Mouse (Mus musculus): ENCODE results near the gene C1ra. TPM values are rescaled to one million over a fixed set of nuclear protein-coding genes. Genes with fewer than 3 reads are reported as not detected.
"Not testable (repeated sequence)": the region's sequence is repeated elsewhere in the genome, so short reads cannot be mapped to it uniquely, and the experiment has no call there.

Gene C1ra
- polyA plus RNA-seq, 1 experiment from 2014 or later: 0.14 TPM

GRCm38 (mm10) chr6:124491427-124491826, 20.8 kb upstream of the C1ra start:
- H3K27me3 ChIP-seq: no peaks in the 10 kb centered on the region
- ATAC-seq (ENCODE audit: low read depth): no peak
- H3K4me2 ChIP-seq: no peak overlapping the region
- H3K27ac ChIP-seq (replicated peaks): no peak overlapping the region
- no peak overlapping the region for H3K4me3 ChIP-seq
- no peaks in the 10 kb centered on the region for H3K4me1 ChIP-seq (replicated peaks)
- H3K9me3 ChIP-seq: no peaks in the 10 kb centered on the region
- no peak overlapping the region for H3K9ac ChIP-seq
- 79% methylated on average over 6 of the region's 6 CpGs for WGBS
- H3K36me3 ChIP-seq: no peaks in the 10 kb centered on the region

GRCm38 (mm10) chr6:124492842-124493561, 19.2 kb upstream of the C1ra start, which contains the start of gene C1rl:
C1rl (plus strand) TSS chr6:124493113.
- H3K4me3 ChIP-seq: no peak within 1 kb of the TSS
- H3K27me3 ChIP-seq: no peaks in the 10 kb centered on the region
- ATAC-seq (ENCODE audit: low read depth): peak; percentile 72
- WGBS: 60% methylated on average over 4 of the region's 4 CpGs
- no peaks in the 10 kb centered on the region for H3K9me3 ChIP-seq
- H3K4me1 ChIP-seq (replicated peaks): no peaks in the 10 kb centered on the region
- H3K4me2 ChIP-seq: no peak within 1 kb of the TSS
- no peaks in the 10 kb centered on the region for H3K36me3 ChIP-seq
- H3K27ac ChIP-seq (replicated peaks): no peak within 1 kb of the TSS
- no peak within 1 kb of the TSS for H3K9ac ChIP-seq

GRCm38 (mm10) chr6:124493886-124494285, 18.3 kb upstream of the C1ra start:
- ATAC-seq (ENCODE audit: low read depth): no peak
- Histone ChIP-seq H3K36me3 (no peaks in the 10 kb centered on the region), H3K9ac (no peak overlapping the region), H3K9me3 (no peaks in the 10 kb centered on the region), H3K4me3 (no peak overlapping the region), H3K27me3 (no peaks in the 10 kb centered on the region), H3K4me1 (replicated peaks) (no peaks in the 10 kb centered on the region), H3K27ac (replicated peaks) (no peak overlapping the region), H3K4me2 (no peak overlapping the region)
- WGBS: 82% methylated on average over 5 of the region's 5 CpGs

GRCm38 (mm10) chr6:124496054-124496453, 16.2 kb upstream of the C1ra start:
- no peaks in the 10 kb centered on the region for H3K36me3 ChIP-seq
- H3K27ac ChIP-seq (replicated peaks): no peak overlapping the region
- 95% methylated on average over 5 of the region's 5 CpGs for WGBS
- no peaks in the 10 kb centered on the region for H3K9me3 ChIP-seq
- no peak overlapping the region for H3K4me3 ChIP-seq
- no peaks in the 10 kb centered on the region for H3K27me3 ChIP-seq
- H3K4me2 ChIP-seq: no peak overlapping the region
- ATAC-seq (ENCODE audit: low read depth): no peak
- no peaks in the 10 kb centered on the region for H3K4me1 ChIP-seq (replicated peaks)
- H3K9ac ChIP-seq: no peak overlapping the region

- H3K4me1 ChIP-seq (replicated peaks): no peaks in the 10 kb centered on the region
- no peak for ATAC-seq (ENCODE audit: low read depth)
- H3K4me2 ChIP-seq: no peak overlapping the region
- H3K27me3 ChIP-seq: no peaks in the 10 kb centered on the region
- H3K36me3 ChIP-seq: no peaks in the 10 kb centered on the region
- H3K27ac ChIP-seq (replicated peaks): no peak overlapping the region
- H3K9ac ChIP-seq: no peak overlapping the region
- no peak overlapping the region for H3K4me3 ChIP-seq
- 45% methylated on average over 10 of the region's 10 CpGs for WGBS
- H3K9me3 ChIP-seq: no peaks in the 10 kb centered on the region
Observed at GRCm38 (mm10) chr6:124499914-124500566, 12.2 kb upstream of the C1ra start.

GRCm38 (mm10) chr6:124501473-124501872, 10.7 kb upstream of the C1ra start:
- H3K9ac ChIP-seq: no peak overlapping the region
- 85% methylated on average over 4 of the region's 4 CpGs for WGBS
- no peak overlapping the region for H3K4me2 ChIP-seq
- H3K27me3 ChIP-seq: no peaks in the 10 kb centered on the region
- no peak for ATAC-seq (ENCODE audit: low read depth)
- H3K36me3 ChIP-seq: no peaks in the 10 kb centered on the region
- H3K4me1 ChIP-seq (replicated peaks): no peaks in the 10 kb centered on the region
- H3K27ac ChIP-seq (replicated peaks): no peak overlapping the region
- no peaks in the 10 kb centered on the region for H3K9me3 ChIP-seq
- H3K4me3 ChIP-seq: no peak overlapping the region

GRCm38 (mm10) chr6:124502021-124502420, 10.2 kb upstream of the C1ra start:
- ATAC-seq (ENCODE audit: low read depth): no peak
- H3K4me3 ChIP-seq: no peak overlapping the region
- 88% methylated on average over 5 of the region's 5 CpGs for WGBS
- H3K4me2 ChIP-seq: no peak overlapping the region
- no peak overlapping the region for H3K9ac ChIP-seq
- no peaks in the 10 kb centered on the region for H3K27me3 ChIP-seq
- no peaks in the 10 kb centered on the region for H3K4me1 ChIP-seq (replicated peaks)
- no peaks in the 10 kb centered on the region for H3K9me3 ChIP-seq
- no peaks in the 10 kb centered on the region for H3K36me3 ChIP-seq
- H3K27ac ChIP-seq (replicated peaks): no peak overlapping the region

GRCm38 (mm10) chr6:124505028-124505427, 7.2 kb upstream of the C1ra start:
- Histone ChIP-seq H3K4me3 (no peak overlapping the region), H3K36me3 (no peaks in the 10 kb centered on the region), H3K9me3 (no peaks in the 10 kb centered on the region), H3K4me1 (replicated peaks) (no peaks in the 10 kb centered on the region), H3K9ac (no peak overlapping the region), H3K27me3 (no peaks in the 10 kb centered on the region), H3K27ac (replicated peaks) (no peak overlapping the region), H3K4me2 (no peak overlapping the region)
- no peak for ATAC-seq (ENCODE audit: low read depth)
- WGBS: 83% methylated on average over 4 of the region's 4 CpGs

- no peak for ATAC-seq (ENCODE audit: low read depth)
- H3K36me3 ChIP-seq: no peaks in the 10 kb centered on the region
- no peaks in the 10 kb centered on the region for H3K9me3 ChIP-seq
- no peaks in the 10 kb centered on the region for H3K4me1 ChIP-seq (replicated peaks)
- H3K27ac ChIP-seq (replicated peaks): no peak overlapping the region
- no peak overlapping the region for H3K4me3 ChIP-seq
- no peak overlapping the region for H3K4me2 ChIP-seq
- no peak overlapping the region for H3K9ac ChIP-seq
- no peaks in the 10 kb centered on the region for H3K27me3 ChIP-seq
- WGBS: 81% methylated on average over 6 of the region's 6 CpGs
Observed at GRCm38 (mm10) chr6:124506991-124507390, 5.2 kb upstream of the C1ra start.

GRCm38 (mm10) chr6:124508292-124508691, 3.9 kb upstream of the C1ra start:
- H3K9me3 ChIP-seq: no peaks in the 10 kb centered on the region
- H3K27me3 ChIP-seq: no peaks in the 10 kb centered on the region
- ATAC-seq (ENCODE audit: low read depth): no peak
- no peak overlapping the region for H3K4me3 ChIP-seq
- 81% methylated on average over 10 of the region's 10 CpGs for WGBS
- H3K36me3 ChIP-seq: no peaks in the 10 kb centered on the region
- no peak overlapping the region for H3K4me2 ChIP-seq
- no peak overlapping the region for H3K27ac ChIP-seq (replicated peaks)
- no peak overlapping the region for H3K9ac ChIP-seq
- peaks cover 3% of the 10 kb centered on the region; the same call in 1 of the 2 replicates for H3K4me1 ChIP-seq (replicated peaks)

- H3K27me3 ChIP-seq; H3K36me3 ChIP-seq; H3K9ac ChIP-seq; H3K4me1 ChIP-seq (replicated peaks); H3K4me3 ChIP-seq; H3K9me3 ChIP-seq; H3K27ac ChIP-seq (replicated peaks); ATAC-seq (ENCODE audit: low read depth); H3K4me2 ChIP-seq: not testable (repeated sequence)
- 87% methylated on average over 5 of the region's 5 CpGs for WGBS
Observed at GRCm38 (mm10) chr6:124509192-124509591, 3.0 kb upstream of the C1ra start.

- ATAC-seq (ENCODE audit: low read depth): no peak
- H3K27me3 ChIP-seq: no peaks in the 10 kb centered on the region
- no peak overlapping the region for H3K27ac ChIP-seq (replicated peaks)
- H3K4me2 ChIP-seq: no peak overlapping the region
- 64% methylated on average over 6 of the region's 6 CpGs for WGBS
- H3K9ac ChIP-seq: no peak overlapping the region
- no peaks in the 10 kb centered on the region for H3K9me3 ChIP-seq
- H3K4me1 ChIP-seq (replicated peaks): peaks cover 3% of the 10 kb centered on the region; the same call in 1 of the 2 replicates
- no peaks in the 10 kb centered on the region for H3K36me3 ChIP-seq
- no peak overlapping the region for H3K4me3 ChIP-seq
Observed at GRCm38 (mm10) chr6:124511936-124512335, 269 bp upstream of the C1ra start.

GRCm38 (mm10) chr6:124517733-124518132, 5.5 kb downstream of the C1ra start:
- H3K4me3 ChIP-seq; ATAC-seq (ENCODE audit: low read depth); H3K27me3 ChIP-seq; H3K27ac ChIP-seq (replicated peaks); H3K36me3 ChIP-seq; H3K4me2 ChIP-seq; H3K9me3 ChIP-seq; H3K4me1 ChIP-seq (replicated peaks); H3K9ac ChIP-seq: not testable (repeated sequence)
- WGBS: 98% methylated on average over 4 of the region's 4 CpGs

Measured in neural tube, embryonic 13.5 days (tissue).